ENCODE assay signal across 18 mouse cellular contexts in the genomic region with DNA sequence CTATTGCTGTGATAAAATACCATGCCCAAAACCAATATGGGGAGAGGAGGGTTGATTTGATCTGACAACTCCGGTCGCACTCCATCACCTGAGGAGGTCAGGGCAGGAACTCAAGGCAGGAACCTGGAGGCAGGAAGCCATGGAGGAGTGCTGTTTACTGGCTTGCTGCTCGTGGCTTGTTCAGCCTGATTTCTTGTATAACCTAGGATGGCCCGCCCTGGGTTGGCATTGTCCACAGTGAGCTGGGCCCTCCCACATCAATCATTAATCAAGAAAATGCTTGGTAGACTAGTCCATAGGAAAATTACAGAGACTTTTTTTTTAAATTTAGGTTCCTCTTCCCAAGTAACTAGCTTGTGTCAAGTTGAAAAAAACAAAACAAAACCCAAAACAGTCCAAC. TPM values are rescaled to one million over a fixed set of nuclear protein-coding genes. Genes with fewer than 3 reads are reported as not detected.
"Had no signal": no experiment of that assay in that cellular context is flagged by ENCODE, and none has a peak within 500 bp of the region (broad histone marks: within the 10 kb centered on the region; RNA-seq: fewer than 3 reads in every experiment).

No protein-coding gene starts in this region.

- H3K9ac ChIP-seq: limb, embryonic 13.5 days; liver, embryonic 12.5 days; lung, embryonic 14.5 days; midbrain, embryonic 15.5 days; neural tube, embryonic 12.5 days had no signal

- DNase-seq: left cerebral cortex, postnatal 4 days; lung, embryonic 14.5 days; lung, postnatal 14 days; thymus, adult 18-20 months; thymus, postnatal 14 days had no signal

- H3K27me3 ChIP-seq: limb, embryonic 13.5 days; liver, embryonic 12.5 days; midbrain, embryonic 15.5 days; neural tube, embryonic 12.5 days had no signal

- H3K27ac ChIP-seq: kidney, postnatal 0 days; layer of hippocampus, adult 2 months; limb, embryonic 13.5 days; liver, embryonic 12.5 days; macrophage; midbrain, embryonic 15.5 days; neural tube, embryonic 12.5 days; stomach, postnatal 0 days had no signal

- H3K36me3 ChIP-seq: limb, embryonic 13.5 days; liver, embryonic 12.5 days; midbrain, embryonic 15.5 days; neural tube, embryonic 12.5 days had no signal

- ATAC-seq: inflammation-experienced regulatory T-cells, adult 6 months; liver, embryonic 12.5 days; midbrain, embryonic 15.5 days had no signal

- H3K4me1 ChIP-seq: limb, embryonic 13.5 days; liver, embryonic 12.5 days; midbrain, embryonic 15.5 days; neural tube, embryonic 12.5 days had no signal

- H3K4me3 ChIP-seq: layer of hippocampus, adult 2 months; limb, embryonic 13.5 days; liver, embryonic 12.5 days; megakaryocyte, embryonic 14.5 days; midbrain, embryonic 15.5 days; neural tube, embryonic 12.5 days had no signal

- H3K9me3 ChIP-seq: liver, embryonic 12.5 days; midbrain, embryonic 15.5 days; neural tube, embryonic 12.5 days had no signal

- H3K4me2 ChIP-seq: limb, embryonic 13.5 days; liver, embryonic 12.5 days; lung, embryonic 14.5 days; midbrain, embryonic 11.5 days; midbrain, embryonic 15.5 days; neural tube, embryonic 12.5 days had no signal

RNA-seq across cellular contexts. Expression of gene Clec10a, which starts 18.5 kb away (rescaled TPM):
- polyA plus RNA-seq: liver, embryonic 12.5 days had no signal

RNA-seq across cellular contexts. Expression of gene Slc16a11, which starts 38.1 kb away (rescaled TPM):
- total RNA-seq: monocyte, adult 5-6 weeks had no signal
- polyA plus RNA-seq: macrophage had no signal

RNA-seq across cellular contexts. Expression of gene Mgl2, which starts 44.4 kb away (rescaled TPM):
- total RNA-seq: neutrophil, adult 5-6 weeks had no signal
- polyA plus RNA-seq: inflammation-experienced regulatory T-cells, adult 6 months had no signal

RNA-seq across cellular contexts. Expression of gene Bcl6b, which starts 55.1 kb away (rescaled TPM):
- total RNA-seq: monocyte, adult 5-6 weeks; neutrophil, adult 5-6 weeks had no signal
- polyA plus RNA-seq: macrophage had no signal
